Mouse (Mus musculus) hindlimb bud, embryonic 11.5 days (tissue): ENCODE results near the gene Lypd6.

Experiments used
- DNase-seq: peaks from one replicate; pipeline ENCODE4 v3.0.0-alpha.2; 2012; ENCODE audit warnings: low read depth, low spot score; ENCODE audit errors: extremely low spot score

Gene Lypd6

GRCm38 (mm10) chr2:50166082-50166481 lies 99.9 kb downstream of the Lypd6 start:
- DNase-seq = no peak

- no peak for DNase-seq
Observed at GRCm38 (mm10) chr2:50173730-50174528, 107.7 kb downstream of the Lypd6 start.

- no peak for DNase-seq
Observed at GRCm38 (mm10) chr2:50175709-50176108, 109.5 kb downstream of the Lypd6 start.

DNA sequence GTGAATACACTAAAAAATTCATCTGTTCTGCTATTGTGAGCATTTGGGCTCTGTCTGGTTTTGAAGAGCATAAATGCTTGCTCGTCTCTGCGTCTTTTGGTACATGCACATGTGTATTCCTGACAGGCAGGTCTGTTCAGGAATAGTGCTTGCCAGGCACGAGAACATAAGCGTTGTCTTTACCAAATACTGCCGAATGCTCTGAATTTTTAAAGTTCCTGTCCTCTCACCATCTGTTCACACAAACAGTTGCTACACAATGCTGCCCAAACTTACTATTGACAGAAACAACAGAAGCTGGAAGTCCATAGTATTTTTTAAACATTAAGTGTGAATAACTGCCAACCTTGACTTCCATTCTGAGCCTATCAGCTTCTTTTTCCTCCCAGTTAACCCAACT lies 112.9 kb downstream of the Lypd6 start:
- no peak for DNase-seq

DNA sequence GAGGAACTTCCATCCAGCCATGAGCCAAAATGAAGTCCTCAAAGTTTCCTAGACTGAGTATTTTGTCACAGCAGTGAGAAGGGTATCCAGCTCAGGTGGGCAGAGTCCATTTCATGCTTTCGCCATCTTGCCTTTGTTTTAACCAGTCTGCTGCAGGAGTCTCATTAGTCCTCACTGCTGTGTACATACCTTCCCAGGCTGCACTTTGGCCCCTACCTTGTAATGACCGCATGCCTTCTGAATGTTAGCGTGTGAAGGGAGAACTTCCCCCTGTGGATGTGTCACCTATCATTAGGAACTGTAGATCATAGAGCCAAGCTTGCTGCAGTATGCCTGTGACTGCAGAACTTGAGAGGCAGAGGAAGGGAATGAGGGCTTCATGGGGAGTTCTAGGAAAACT lies 114.2 kb downstream of the Lypd6 start:
- no peak for DNase-seq

DNA sequence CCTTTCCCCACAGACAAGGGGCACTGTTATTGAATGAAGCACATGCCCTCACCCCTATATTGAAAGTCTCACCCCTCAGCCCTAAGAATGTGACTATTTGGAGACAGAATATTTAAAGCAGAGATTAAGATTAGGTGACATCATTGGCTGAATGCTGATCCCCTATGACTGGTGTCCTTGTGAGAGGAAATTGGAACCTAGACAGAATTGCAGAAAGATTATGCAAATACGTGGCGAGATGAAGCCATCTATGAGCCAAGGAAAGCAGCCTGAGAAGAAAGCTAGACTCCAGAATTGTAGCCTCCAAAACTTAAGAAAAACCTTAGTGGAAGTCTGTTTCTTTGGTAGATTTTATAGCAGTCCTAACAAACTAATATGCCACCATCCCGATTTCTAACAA lies 115.1 kb downstream of the Lypd6 start:
- no peak for DNase-seq

- DNase-seq = no peak
Observed at GRCm38 (mm10) chr2:50186711-50187405, 120.6 kb downstream of the Lypd6 start.

GRCm38 (mm10) chr2:50188856-50189255 lies 122.6 kb downstream of the Lypd6 start:
- no peak for DNase-seq

GRCm38 (mm10) chr2:50196681-50197080 lies 130.5 kb downstream of the Lypd6 start:
- no peak for DNase-seq

DNA sequence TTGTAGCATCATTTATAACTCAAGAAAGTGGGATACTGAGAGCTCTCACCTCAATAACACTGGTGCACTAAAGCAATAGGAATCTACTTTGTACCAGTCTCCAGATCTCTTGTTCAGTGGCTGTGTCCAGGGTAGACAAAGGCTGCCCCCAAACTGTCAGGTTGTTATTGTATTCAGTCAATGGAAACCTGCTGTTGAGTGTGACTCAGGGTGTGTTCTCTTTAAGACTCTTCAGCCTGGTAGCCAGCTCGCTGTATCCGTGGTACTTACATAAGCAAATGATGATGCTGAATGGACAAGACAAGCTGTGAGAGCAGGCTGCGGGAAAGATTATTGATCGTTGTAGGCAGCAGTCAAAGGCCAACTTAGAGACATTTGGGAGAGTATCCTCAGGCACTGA lies 131.6 kb downstream of the Lypd6 start:
- no peak for DNase-seq

DNA sequence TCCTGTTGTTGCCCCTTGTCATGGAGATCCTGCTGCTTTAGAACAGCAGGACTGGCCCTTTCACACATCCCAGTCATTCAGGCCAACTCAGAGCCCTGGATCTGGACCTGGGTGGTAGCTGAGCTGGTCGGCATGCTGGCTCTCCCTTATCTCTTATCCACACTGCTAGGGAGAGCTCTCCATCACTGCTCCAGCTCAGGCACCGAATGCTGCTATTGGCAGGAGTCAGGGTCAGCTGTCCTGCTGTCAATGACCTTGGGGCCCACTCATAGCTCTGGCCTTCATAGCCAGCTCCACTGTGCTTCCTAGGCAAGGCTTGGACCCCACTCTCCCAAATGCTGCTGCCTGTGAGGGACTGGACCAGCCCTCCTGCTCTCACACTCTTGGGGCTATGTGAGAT lies 134.3 kb downstream of the Lypd6 start:
- DNase-seq = no peak

DNA sequence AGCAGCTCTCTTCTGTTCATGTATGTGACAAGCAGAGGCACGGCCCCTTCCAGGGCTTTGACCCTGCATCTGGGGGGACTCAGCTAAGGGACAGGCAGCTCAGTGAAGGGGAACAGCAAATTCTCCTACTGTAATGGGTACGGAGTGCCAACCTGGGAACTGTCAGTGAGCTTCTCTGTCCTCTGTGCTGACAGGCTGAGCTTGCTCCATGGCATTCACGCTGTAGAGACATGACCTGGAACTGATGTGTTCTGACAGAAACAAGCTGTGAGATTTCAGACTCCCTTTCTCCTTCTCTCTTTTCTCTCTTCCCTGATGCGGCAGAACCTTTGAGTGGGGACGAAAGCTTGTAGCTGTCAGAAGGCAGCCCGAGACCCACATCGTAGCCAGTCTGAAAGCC lies 154.3 kb downstream of the Lypd6 start:
- DNase-seq = no peak

GRCm38 (mm10) chr2:50225019-50225418 lies 158.8 kb downstream of the Lypd6 start:
- no peak for DNase-seq

DNA sequence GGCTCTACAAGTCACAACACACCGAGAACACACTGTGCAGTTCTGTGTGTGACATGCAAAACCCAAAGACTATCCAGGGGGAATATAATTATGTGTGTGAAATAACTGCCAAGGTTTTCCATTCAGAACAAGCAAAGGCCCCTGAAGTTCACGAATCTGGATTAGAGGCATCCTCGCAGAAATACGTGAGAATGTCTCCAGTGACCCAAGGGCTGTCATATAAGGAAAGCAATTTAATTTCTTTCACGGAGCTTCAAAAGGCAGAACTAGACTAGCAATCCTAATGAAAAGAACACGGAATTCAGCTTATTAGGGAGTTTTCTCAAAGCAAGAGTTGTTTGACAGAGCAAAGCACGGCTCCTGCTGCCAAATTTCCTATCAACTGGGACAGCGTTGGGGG lies 167.3 kb downstream of the Lypd6 start:
- DNase-seq = no peak
